Mouse (Mus musculus): ENCODE data around the gene Cdc42se2. TPM values are rescaled to one million over a fixed set of nuclear protein-coding genes. Genes with fewer than 3 reads are reported as not detected.

Gene Cdc42se2
- polyA plus RNA-seq (2012; rRNA removed): 118 and 144 TPM in 2 replicates

DNA sequence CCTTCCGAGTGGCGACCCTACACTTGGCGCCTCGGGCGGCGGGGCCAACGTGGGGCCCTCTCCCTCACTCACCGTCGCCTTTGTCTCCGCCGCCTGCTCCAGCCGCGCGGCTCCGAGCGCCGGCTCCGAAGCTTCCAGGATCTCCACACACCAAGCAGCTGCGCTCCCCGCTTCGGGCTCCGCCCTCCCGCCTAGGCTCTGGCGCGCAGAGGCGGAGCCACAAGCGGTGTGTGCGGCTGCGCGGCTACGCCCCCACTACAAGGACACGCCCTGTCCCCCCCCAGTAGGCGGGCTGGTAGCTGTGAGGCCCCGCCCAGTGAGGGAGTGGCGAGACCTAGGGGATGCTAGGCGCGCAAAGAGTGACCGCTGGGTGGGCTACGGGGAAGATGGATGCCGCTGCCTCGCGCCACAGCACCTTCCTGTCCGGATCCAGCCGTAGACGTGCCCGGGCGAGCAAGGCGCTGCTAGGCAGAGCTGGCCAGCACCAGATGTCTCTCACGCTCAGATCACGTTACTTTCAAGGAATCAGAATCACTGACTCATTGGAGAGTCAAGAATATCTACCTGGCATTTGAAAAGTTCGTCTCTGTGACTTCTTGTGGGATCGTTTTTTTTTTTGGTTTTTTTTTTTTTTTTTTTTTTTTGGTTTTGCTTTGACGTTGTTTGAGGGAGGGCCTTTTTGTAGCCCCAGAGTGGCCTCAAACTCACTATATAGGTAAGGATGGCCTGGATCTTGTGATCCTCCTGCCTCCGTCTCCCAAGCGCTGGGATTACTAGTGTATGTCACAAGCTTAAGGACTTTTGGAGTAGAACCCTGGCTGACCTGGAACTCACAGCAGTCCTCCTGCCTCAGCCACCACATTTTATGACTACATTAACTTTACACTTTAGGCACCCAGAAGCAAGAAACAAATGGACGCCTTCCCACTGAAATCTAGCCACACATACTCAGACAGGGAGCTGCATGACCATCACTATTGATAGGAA, at the start of gene Cdc42se2:
Gene Cdc42se2 (minus strand): TSS at position 188 of the 987 bp plus-strand sequence.
- DNase-seq (ENCODE audit: low read depth): peak; percentile 99
- TF ChIP-seq POLR2A (IDR thresholded peaks at IDR 0.05; ENCODE audit: borderline replicate concordance, extremely low read depth, insufficient read depth, insufficient read length, poor library complexity, severe bottlenecking) (peak; percentile 96), CTCF (IDR thresholded peaks at IDR 0.05; ENCODE audit: borderline replicate concordance, extremely low read depth, insufficient read depth, insufficient read length) (no peak)

DNA sequence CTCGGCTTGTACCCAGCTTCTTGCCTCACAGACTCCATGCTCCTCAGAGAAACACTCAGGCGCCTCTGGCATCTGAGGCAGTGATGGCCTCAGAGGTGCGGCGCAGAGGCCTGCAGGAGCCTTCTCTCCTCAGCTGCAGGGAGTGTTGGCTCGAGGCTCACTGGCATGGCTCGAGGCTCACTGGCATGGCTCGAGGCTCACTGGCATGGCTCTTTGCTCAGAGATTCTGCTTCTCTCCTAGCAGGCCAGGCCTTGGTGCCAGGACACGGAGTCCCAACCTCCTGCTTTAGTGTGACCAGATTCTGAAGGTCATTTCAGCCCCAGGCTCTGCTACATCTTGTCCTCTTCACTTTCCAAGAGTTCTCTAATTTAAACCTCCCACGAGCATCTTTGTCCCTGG, 48.6 kb upstream of the Cdc42se2 start:
- DNase-seq (ENCODE audit: low read depth): no peak
- TF ChIP-seq CTCF (IDR thresholded peaks at IDR 0.05; ENCODE audit: borderline replicate concordance, extremely low read depth, insufficient read depth, insufficient read length) (no peak), POLR2A (IDR thresholded peaks at IDR 0.05; ENCODE audit: borderline replicate concordance, extremely low read depth, insufficient read depth, insufficient read length, poor library complexity, severe bottlenecking) (no peak)

DNA sequence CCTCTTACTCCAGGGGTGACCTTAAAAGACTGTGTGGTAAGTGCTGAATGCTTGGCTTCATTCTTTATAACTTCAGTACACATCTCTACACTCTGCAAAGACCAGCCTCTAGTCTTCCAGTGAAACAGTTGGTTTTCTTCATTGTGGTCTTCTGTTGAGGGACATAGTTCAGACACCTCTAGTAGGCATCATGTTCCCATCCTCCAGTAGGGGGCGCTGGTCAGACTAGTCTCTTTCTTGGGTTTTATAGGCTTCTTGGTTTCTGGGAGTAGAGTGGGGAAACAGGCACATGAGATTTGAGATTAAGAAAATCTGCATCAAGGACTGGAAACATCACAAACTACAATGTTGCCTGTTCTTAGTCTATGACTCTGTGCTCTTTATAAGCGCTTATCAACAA, 47.1 kb upstream of the Cdc42se2 start:
- DNase-seq (ENCODE audit: low read depth): no peak
- no peak for TF ChIP-seq POLR2A (IDR thresholded peaks at IDR 0.05; ENCODE audit: borderline replicate concordance, extremely low read depth, insufficient read depth, insufficient read length, poor library complexity, severe bottlenecking)
- TF ChIP-seq CTCF (IDR thresholded peaks at IDR 0.05; ENCODE audit: borderline replicate concordance, extremely low read depth, insufficient read depth, insufficient read length): peak; percentile 21; the same call in 1 of the 2 replicates

DNA sequence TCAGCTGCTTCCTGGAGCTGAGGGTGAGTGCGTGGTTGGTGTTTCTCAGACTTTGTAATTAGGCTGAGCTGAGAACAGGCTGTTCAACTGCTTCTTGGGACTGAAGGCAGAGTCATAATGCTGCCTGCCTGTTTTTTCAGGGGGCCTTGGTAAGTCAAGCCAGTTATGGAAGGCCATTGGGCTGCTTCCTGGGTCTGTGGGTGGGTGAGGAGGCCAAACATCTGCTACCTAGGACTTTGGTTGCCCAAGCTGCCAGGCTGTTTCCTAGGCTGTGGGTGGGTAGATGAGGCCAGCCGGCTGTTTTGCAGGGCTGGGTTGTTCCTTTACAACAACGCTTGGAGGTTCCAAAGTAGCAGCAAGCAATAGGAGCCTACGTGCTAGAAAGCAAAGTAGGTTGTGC, 46.4 kb upstream of the Cdc42se2 start:
- no peak for DNase-seq (ENCODE audit: low read depth)
- no peak for TF ChIP-seq CTCF (IDR thresholded peaks at IDR 0.05; ENCODE audit: borderline replicate concordance, extremely low read depth, insufficient read depth, insufficient read length)
- TF ChIP-seq POLR2A (IDR thresholded peaks at IDR 0.05; ENCODE audit: borderline replicate concordance, extremely low read depth, insufficient read depth, insufficient read length, poor library complexity, severe bottlenecking): no peak

DNA sequence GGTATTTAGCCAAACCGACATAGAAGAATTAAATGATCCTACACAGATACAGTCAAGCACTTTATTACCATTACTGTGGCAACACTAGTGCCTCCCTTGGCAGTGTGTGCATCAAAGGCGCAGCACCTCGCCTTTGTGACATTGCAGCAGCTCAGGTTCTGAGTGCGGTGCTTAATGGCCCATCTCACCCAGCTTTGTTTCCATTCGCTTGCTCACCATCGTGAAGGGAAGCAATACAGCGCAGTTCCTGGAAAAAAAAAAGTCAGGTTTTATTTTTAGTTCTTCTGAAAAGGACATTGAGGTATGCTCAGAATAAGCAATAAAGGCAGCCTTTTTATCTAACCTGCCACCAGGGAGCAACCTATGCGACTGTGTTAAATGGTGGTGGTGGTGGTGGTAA, 39.3 kb upstream of the Cdc42se2 start:
- TF ChIP-seq POLR2A (IDR thresholded peaks at IDR 0.05; ENCODE audit: borderline replicate concordance, extremely low read depth, insufficient read depth, insufficient read length, poor library complexity, severe bottlenecking) (no peak), CTCF (IDR thresholded peaks at IDR 0.05; ENCODE audit: borderline replicate concordance, extremely low read depth, insufficient read depth, insufficient read length) (no peak)

DNA sequence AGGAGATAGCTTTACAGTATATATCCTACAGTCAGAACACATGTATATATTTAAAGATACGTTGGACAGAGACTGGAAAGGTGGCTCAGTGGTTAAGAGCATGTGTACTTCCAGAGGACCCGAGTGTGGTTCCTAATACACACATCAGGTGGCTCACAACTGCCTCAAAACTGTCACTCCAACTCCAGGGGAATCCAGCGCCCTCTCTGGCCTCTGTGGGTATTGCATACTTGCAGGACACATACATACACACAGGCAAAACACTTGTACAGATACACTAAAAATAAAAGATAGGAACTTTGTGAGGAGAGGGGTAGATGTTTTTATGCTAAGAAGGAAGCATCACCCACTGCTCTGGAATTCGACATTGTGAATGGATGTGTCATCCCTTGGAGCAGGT, 38.3 kb upstream of the Cdc42se2 start:
- DNase-seq (ENCODE audit: low read depth): no peak
- TF ChIP-seq POLR2A (IDR thresholded peaks at IDR 0.05; ENCODE audit: borderline replicate concordance, extremely low read depth, insufficient read depth, insufficient read length, poor library complexity, severe bottlenecking) (no peak), CTCF (IDR thresholded peaks at IDR 0.05; ENCODE audit: borderline replicate concordance, extremely low read depth, insufficient read depth, insufficient read length) (peak; percentile 18; the same call in 1 of the 2 replicates)

More for the DNA sequence above, 39.3 kb upstream of the Cdc42se2 start:
- DNase-seq (ENCODE audit: low read depth): no peak

DNA sequence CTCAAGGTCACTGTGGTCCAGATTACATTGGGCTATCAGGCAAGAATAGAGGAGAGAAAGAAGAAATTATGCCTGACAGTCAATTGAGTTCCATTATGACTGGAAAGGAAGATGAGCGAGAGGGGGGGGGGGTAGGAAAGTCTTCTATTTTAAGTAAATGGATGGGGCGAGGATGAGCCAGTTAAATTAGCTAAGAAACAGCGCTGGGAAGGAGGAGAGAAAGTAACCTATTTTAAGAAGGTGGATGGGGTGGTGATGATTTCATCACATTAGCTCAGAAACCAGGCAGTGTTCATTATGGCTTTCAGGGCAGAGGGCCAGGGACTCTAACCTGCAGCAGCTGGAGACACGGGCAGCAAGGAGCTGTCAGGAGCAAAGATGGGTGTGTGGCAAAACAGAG, 36.0 kb upstream of the Cdc42se2 start:
- DNase-seq (ENCODE audit: low read depth): no peak
- TF ChIP-seq POLR2A (IDR thresholded peaks at IDR 0.05; ENCODE audit: borderline replicate concordance, extremely low read depth, insufficient read depth, insufficient read length, poor library complexity, severe bottlenecking) (no peak), CTCF (IDR thresholded peaks at IDR 0.05; ENCODE audit: borderline replicate concordance, extremely low read depth, insufficient read depth, insufficient read length) (no peak)

DNA sequence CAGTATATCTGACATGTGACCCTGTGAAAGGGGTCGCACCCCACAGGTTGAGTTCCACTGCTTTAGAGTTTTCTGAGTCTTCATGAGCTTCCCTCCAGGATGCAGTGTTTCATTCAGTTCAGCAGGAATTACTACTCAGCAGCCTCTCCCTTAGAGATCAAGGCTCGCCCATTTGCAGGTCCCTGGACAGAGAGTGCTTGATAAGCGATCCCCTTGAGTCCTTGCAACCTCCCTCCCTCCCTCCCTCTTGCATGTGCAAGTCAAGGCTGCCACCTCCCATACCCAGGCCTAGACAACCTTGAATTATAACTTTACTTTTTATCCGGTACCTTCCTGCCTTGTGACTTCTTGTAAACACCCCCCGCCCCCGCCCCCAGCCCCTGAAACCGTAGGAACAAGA, 32.0 kb upstream of the Cdc42se2 start:
- no peak for DNase-seq (ENCODE audit: low read depth)
- TF ChIP-seq CTCF (IDR thresholded peaks at IDR 0.05; ENCODE audit: borderline replicate concordance, extremely low read depth, insufficient read depth, insufficient read length) (no peak), POLR2A (IDR thresholded peaks at IDR 0.05; ENCODE audit: borderline replicate concordance, extremely low read depth, insufficient read depth, insufficient read length, poor library complexity, severe bottlenecking) (no peak)

DNA sequence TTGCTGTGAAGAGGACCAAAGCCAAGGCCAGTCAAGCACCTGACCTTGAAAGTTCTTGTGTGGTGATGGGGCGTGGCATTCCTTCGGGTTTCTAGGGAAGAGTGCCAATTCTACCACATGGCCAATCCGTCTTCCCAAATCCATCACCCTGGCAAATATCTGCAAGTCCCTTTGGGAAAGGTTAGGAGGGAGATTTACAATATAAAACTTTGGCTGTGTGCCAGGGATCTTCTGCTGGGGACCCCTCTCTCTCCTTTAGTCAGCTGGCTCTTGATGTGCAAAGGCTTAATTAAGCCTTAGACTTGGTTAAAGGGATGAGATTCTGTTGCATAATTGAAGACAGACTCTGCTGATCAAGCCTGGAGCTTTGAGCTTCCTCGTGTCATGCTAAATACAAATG, 30.0 kb upstream of the Cdc42se2 start:
- TF ChIP-seq CTCF (IDR thresholded peaks at IDR 0.05; ENCODE audit: borderline replicate concordance, extremely low read depth, insufficient read depth, insufficient read length) (no peak), POLR2A (IDR thresholded peaks at IDR 0.05; ENCODE audit: borderline replicate concordance, extremely low read depth, insufficient read depth, insufficient read length, poor library complexity, severe bottlenecking) (no peak)
- peak; percentile 61 for DNase-seq (ENCODE audit: low read depth)

DNA sequence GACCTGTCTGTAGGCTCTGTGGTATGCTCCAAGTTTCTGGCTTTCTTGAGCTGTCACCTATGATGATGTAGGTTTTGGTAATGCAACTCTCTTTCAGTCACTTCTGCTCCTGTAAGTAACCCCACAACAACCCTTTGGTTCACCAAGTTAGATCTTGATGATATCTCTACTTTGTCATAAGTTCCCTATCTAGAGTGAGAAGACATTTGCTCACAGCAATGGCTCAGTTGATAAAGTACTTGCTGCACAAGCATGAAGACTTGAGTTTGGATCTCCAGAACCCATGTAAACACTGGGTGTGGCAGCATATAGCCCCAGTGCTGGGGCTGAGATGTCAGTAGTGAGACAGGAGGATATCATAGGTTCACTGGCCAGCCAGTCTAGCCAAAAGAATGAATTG, 28.2 kb upstream of the Cdc42se2 start:
- no peak for DNase-seq (ENCODE audit: low read depth)

DNA sequence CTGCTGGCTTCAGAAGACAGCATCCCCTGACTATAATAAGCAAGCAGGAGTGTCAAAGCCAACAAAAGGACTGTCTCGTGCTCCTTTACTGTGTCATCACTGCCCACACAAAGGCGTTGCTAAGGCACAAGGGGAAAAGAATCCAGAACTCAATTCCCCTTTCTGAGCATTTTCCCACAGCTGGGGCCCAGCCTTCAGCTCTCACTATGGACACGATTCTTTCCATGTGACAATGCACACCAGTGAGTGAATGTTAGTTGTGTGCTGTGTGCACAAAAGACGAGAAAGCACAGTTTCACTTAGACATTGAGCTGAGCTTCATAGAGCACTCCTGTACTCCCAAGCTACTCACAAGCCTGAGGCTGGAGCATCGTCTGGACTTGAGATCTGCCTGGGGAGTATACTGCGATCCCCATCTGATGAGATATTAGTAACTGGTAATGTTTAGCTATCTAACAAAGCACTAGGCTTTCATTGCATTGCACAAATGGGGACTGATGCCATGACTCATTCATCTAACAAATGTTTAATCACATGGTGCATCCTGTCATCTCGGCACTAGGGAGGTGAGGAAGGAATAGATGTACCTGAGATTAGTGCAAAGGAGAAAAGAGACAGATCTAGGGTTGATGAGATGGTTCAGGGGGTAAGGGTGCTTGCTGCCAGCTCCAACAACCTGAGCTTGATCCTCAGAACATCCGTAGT, 25.5 kb upstream of the Cdc42se2 start:
- TF ChIP-seq POLR2A (IDR thresholded peaks at IDR 0.05; ENCODE audit: borderline replicate concordance, extremely low read depth, insufficient read depth, insufficient read length, poor library complexity, severe bottlenecking) (no peak), CTCF (IDR thresholded peaks at IDR 0.05; ENCODE audit: borderline replicate concordance, extremely low read depth, insufficient read depth, insufficient read length) (no peak)
- DNase-seq (ENCODE audit: low read depth): peak; percentile 89

More for the DNA sequence above, 28.2 kb upstream of the Cdc42se2 start:
- TF ChIP-seq CTCF (IDR thresholded peaks at IDR 0.05; ENCODE audit: borderline replicate concordance, extremely low read depth, insufficient read depth, insufficient read length): no peak
- TF ChIP-seq POLR2A (IDR thresholded peaks at IDR 0.05; ENCODE audit: borderline replicate concordance, extremely low read depth, insufficient read depth, insufficient read length, poor library complexity, severe bottlenecking): no peak

Data from brain, embryonic 14.5 days (tissue).